Mouse (Mus musculus) G1E (cell line): ENCODE results near the gene Capn10.

Experiments used
- CTCF ChIP-seq: IDR thresholded peaks from 2 replicates; pipeline ENCODE4 v1.5.1; 2012; ENCODE audit warnings: low read depth, low read length, inconsistent platforms, mixed read lengths
- POLR2AphosphoS5 ChIP-seq: IDR thresholded peaks from 2 replicates; pipeline ENCODE4 v1.6.1; 2012; ENCODE audit warnings: low read depth, low read length, inconsistent platforms; ENCODE audit not compliant: insufficient replicate concordance

- TF ChIP-seq CTCF (no peak), POLR2AphosphoS5 (no peak)
Measured at GRCm38 (mm10) chr1:92903627-92904026, 30.5 kb upstream of the Capn10 start.
